Mouse (Mus musculus) midbrain, postnatal 0 days (tissue): ENCODE measurements around the gene Ggct. TPM values are rescaled to one million over a fixed set of nuclear protein-coding genes. Genes with fewer than 3 reads are reported as not detected.

Source experiments
- ATAC-seq: fragments of 200-750 bp; cut with Nextera tagmentation; 2 replicates; pipeline ENCODE4 v1.8.0; 2017; ENCODE audit warnings: moderate number of reproducible peaks, mild to moderate bottlenecking, moderate TSS enrichment, moderate library complexity; ENCODE audit not compliant: low FRiP score
- DNase-seq: peaks from one replicate; pipeline ENCODE4 v3.0.0-alpha.2; 2015; ENCODE audit warnings: low spot score
- H3K27ac ChIP-seq: fragments of 300-500 bp; sonication (generic); 2 replicates; pipeline ENCODE4 v1.5.1; 2014; ENCODE audit warnings: low read depth, mild to moderate bottlenecking, low read length, mixed read lengths
- H3K27me3 ChIP-seq: fragments of 300-500 bp; sonication (generic); 2 replicates; pipeline ENCODE4 v1.6.1; 2014; ENCODE audit warnings: low read length, control low read depth, mixed read lengths; ENCODE audit not compliant: insufficient read depth
- H3K36me3 ChIP-seq: fragments of 300-500 bp; sonication (generic); 2 replicates; pipeline ENCODE4 v1.6.1; 2014; ENCODE audit warnings: low read length, control low read depth, mixed read lengths; ENCODE audit not compliant: insufficient read depth
- H3K4me1 ChIP-seq: fragments of 300-500 bp; sonication (generic); 2 replicates; pipeline ENCODE4 v1.6.1; 2014; ENCODE audit warnings: mild to moderate bottlenecking, control low read depth, antibody characterized with exemption, low read length, mixed read lengths; ENCODE audit not compliant: insufficient read depth
- H3K4me2 ChIP-seq: fragments of 300-500 bp; sonication (generic); 2 replicates; pipeline ENCODE4 v1.6.1; 2014; ENCODE audit warnings: low read depth, mild to moderate bottlenecking, low read length, mixed read lengths; ENCODE audit not compliant: poor library complexity, severe bottlenecking
- H3K4me3 ChIP-seq: fragments of 300-500 bp; sonication (generic); 2 replicates; pipeline ENCODE4 v1.5.1; 2014; ENCODE audit warnings: low read depth, mild to moderate bottlenecking, low read length, moderate library complexity
- H3K9ac ChIP-seq: fragments of 300-500 bp; sonication (generic); replicated peaks from 2 replicates; pipeline ENCODE4 v1.6.1; 2014; ENCODE audit warnings: mild to moderate bottlenecking, low read length, moderate library complexity, mixed read lengths; ENCODE audit not compliant: poor library complexity, severe bottlenecking
- H3K9me3 ChIP-seq: fragments of 300-500 bp; sonication (generic); 2 replicates; pipeline ENCODE4 v1.6.1; 2016; ENCODE audit warnings: low read length, control low read depth
- CTCF ChIP-seq: IDR thresholded peaks from 2 replicates; pipeline ENCODE4 v1.5.1; 2016; ENCODE audit warnings: antibody characterized with exemption, mild to moderate bottlenecking
- WGBS: fragments of 180-500 bp; shearing (Covaris S2); extraction: QIAGEN DNeasy Blood & Tissue Kit; methylation state at CpG from one replicate; pipeline ENCODE4 v1.1.7; 2014; 5-methylcytosine and 5-hydroxymethylcytosine counted together
- polyA plus RNA-seq: library from polyadenylated mRNA; unstranded; fragments of >200 nt; fragmentation: Nextera tagmentation; extraction: Ambion mirVana; gene quantifications from 2 replicates; pipeline ENCODE4 v1.2.1, GENCODE M21; 2015
- total RNA-seq: library from RNA; depleted of rRNA; stranded (reverse); fragments of >200 nt; gene quantifications from 2 replicates; pipeline ENCODE4 v1.2.3, GENCODE M21; 2014

Gene Ggct
- total and polyA plus RNA-seq, 2 experiments from 2014 or later, result 1.8 to 15.8 TPM

GRCm38 (mm10) chr6:54943753-54944152, 49.0 kb downstream of the Ggct start:
- DNase-seq (no peak), ATAC-seq (no peak)
- Histone ChIP-seq H3K4me2 (no peak overlapping the region), H3K27ac (no peak overlapping the region), H3K4me1 (no peaks in the 10 kb centered on the region), H3K4me3 (no peak overlapping the region), H3K36me3 (no peaks in the 10 kb centered on the region), H3K27me3 (peaks cover 6% of the 10 kb centered on the region), H3K9ac (no peak overlapping the region), H3K9me3 (no peaks in the 10 kb centered on the region)
- WGBS, result 55% methylated on average over 24 of the region's 24 CpGs
- no peak for TF ChIP-seq CTCF

GRCm38 (mm10) chr6:54943292-54943691, 49.5 kb downstream of the Ggct start:
- no peak for ATAC-seq
- WGBS, result 76% methylated on average over 16 of the region's 16 CpGs

GRCm38 (mm10) chr6:54941149-54941548, 51.6 kb downstream of the Ggct start:
- ATAC-seq, result no peak
- Histone ChIP-seq H3K27ac (no peak overlapping the region), H3K4me1 (no peaks in the 10 kb centered on the region), H3K9me3 (no peaks in the 10 kb centered on the region), H3K27me3 (peaks cover 6% of the 10 kb centered on the region), H3K36me3 (no peaks in the 10 kb centered on the region), H3K4me3 (no peak overlapping the region), H3K4me2 (no peak overlapping the region), H3K9ac (no peak overlapping the region)
- 93% methylated on average over 6 of the region's 6 CpGs for WGBS
- TF ChIP-seq CTCF, result no peak
- DNase-seq, result no peak

More at GRCm38 (mm10) chr6:54943292-54943691, 49.5 kb downstream of the Ggct start:
- Histone ChIP-seq H3K4me3 (no peak overlapping the region), H3K36me3 (no peaks in the 10 kb centered on the region), H3K4me2 (no peak overlapping the region), H3K27ac (no peak overlapping the region), H3K27me3 (peaks cover 6% of the 10 kb centered on the region), H3K4me1 (no peaks in the 10 kb centered on the region), H3K9ac (no peak overlapping the region), H3K9me3 (no peaks in the 10 kb centered on the region)
- TF ChIP-seq CTCF, result no peak
- DNase-seq, result no peak

- 67% methylated on average over 7 of the region's 7 CpGs for WGBS
- H3K36me3 ChIP-seq, result no peaks in the 10 kb centered on the region
- TF ChIP-seq CTCF, result no peak
- H3K4me1 ChIP-seq, result no peaks in the 10 kb centered on the region
- no peak overlapping the region for H3K9ac ChIP-seq
- no peak overlapping the region for H3K4me3 ChIP-seq
- no peak overlapping the region for H3K27ac ChIP-seq
- no peak overlapping the region for H3K4me2 ChIP-seq
- H3K27me3 ChIP-seq, result peaks cover 6% of the 10 kb centered on the region
- DNase-seq, result peak; percentile 8
- ATAC-seq, result no peak
- no peaks in the 10 kb centered on the region for H3K9me3 ChIP-seq
Observed at GRCm38 (mm10) chr6:54940126-54940525, 52.6 kb downstream of the Ggct start.

- H3K4me3 ChIP-seq, result no peak overlapping the region
- 73% methylated on average over 4 of the region's 4 CpGs for WGBS
- peaks cover 6% of the 10 kb centered on the region for H3K27me3 ChIP-seq
- H3K36me3 ChIP-seq, result no peaks in the 10 kb centered on the region
- ATAC-seq (no peak), DNase-seq (no peak)
- H3K27ac ChIP-seq, result no peak overlapping the region
- no peaks in the 10 kb centered on the region for H3K4me1 ChIP-seq
- no peak overlapping the region for H3K4me2 ChIP-seq
- no peak for TF ChIP-seq CTCF
- H3K9ac ChIP-seq, result no peak overlapping the region
- H3K9me3 ChIP-seq, result no peaks in the 10 kb centered on the region
Observed at GRCm38 (mm10) chr6:54939631-54940030, 53.1 kb downstream of the Ggct start.

GRCm38 (mm10) chr6:54936496-54936895, 56.3 kb downstream of the Ggct start:
- H3K9me3 ChIP-seq, result no peaks in the 10 kb centered on the region
- H3K36me3 ChIP-seq, result no peaks in the 10 kb centered on the region
- no peak overlapping the region for H3K9ac ChIP-seq
- 82% methylated on average over 2 of the region's 2 CpGs for WGBS
- H3K27me3 ChIP-seq, result no peaks in the 10 kb centered on the region
- no peak overlapping the region for H3K4me2 ChIP-seq
- H3K27ac ChIP-seq, result no peak overlapping the region
- no peak for TF ChIP-seq CTCF
- H3K4me1 ChIP-seq, result no peaks in the 10 kb centered on the region
- no peak overlapping the region for H3K4me3 ChIP-seq
- ATAC-seq, result no peak
- DNase-seq, result no peak
